Mouse (Mus musculus) G1E (cell line): Measurements from ENCODE around the gene Trappc6b. TPM values are rescaled to one million over a fixed set of nuclear protein-coding genes. Genes with fewer than 3 reads are reported as not detected.
"Not testable (repeated sequence)": the region's sequence is repeated elsewhere in the genome, so short reads cannot be mapped to it uniquely, and the experiment has no call there.

ENCODE experiments used
- ATAC-seq: 2 replicates; pipeline ENCODE4 v1.8.0; 2016; ENCODE audit warnings: mild to moderate bottlenecking; ENCODE audit not compliant: insufficient number of reproducible peaks, poor library complexity, low FRiP score, severe bottlenecking; ENCODE audit errors: extremely low read depth
- DNase-seq: peaks from one replicate; pipeline ENCODE4 v3.0.0; 2012; ENCODE audit warnings: low spot score
- H3K27me3 ChIP-seq: 2 replicates; pipeline ENCODE4 v1.6.1; 2012; ENCODE audit warnings: mild to moderate bottlenecking, low read length, inconsistent platforms; ENCODE audit not compliant: insufficient read depth
- H3K36me3 ChIP-seq: replicated peaks from 2 replicates; pipeline ENCODE3; 2012; ENCODE audit warnings: mild to moderate bottlenecking, inconsistent platforms
- H3K4me1 ChIP-seq: 2 replicates; pipeline ENCODE4 v1.6.1; 2012; ENCODE audit warnings: low read depth, low read length, inconsistent platforms, mixed read lengths; ENCODE audit not compliant: insufficient read depth
- H3K4me3 ChIP-seq: 2 replicates; pipeline ENCODE4 v1.5.1; 2012; ENCODE audit warnings: low read depth, mild to moderate bottlenecking, inconsistent platforms, low read length, moderate library complexity, mixed read lengths
- H3K9me3 ChIP-seq: replicated peaks from 2 replicates; pipeline ENCODE4 v1.6.1; 2012; ENCODE audit warnings: inconsistent platforms
- CTCF ChIP-seq: IDR thresholded peaks from 2 replicates; pipeline ENCODE4 v1.5.1; 2012; ENCODE audit warnings: low read depth, low read length, inconsistent platforms, mixed read lengths
- GATA1 ChIP-seq: IDR thresholded peaks from 2 replicates; pipeline ENCODE4 v1.6.1; 2012; ENCODE audit warnings: borderline replicate concordance, low read length, inconsistent platforms, mixed read lengths
- GATA2 ChIP-seq: IDR thresholded peaks from 2 replicates; pipeline ENCODE4 v1.6.1; 2012; ENCODE audit warnings: low read depth, low read length, inconsistent platforms, borderline replicate concordance
- POLR2AphosphoS5 ChIP-seq: IDR thresholded peaks from 2 replicates; pipeline ENCODE4 v1.6.1; 2012; ENCODE audit warnings: low read depth, low read length, inconsistent platforms; ENCODE audit not compliant: insufficient replicate concordance
- TAL1 ChIP-seq: conservative IDR thresholded peaks from 2 replicates; pipeline ENCODE4 v1.6.1; 2012; ENCODE audit warnings: low read depth, low read length, inconsistent platforms, mixed read lengths
- polyA plus RNA-seq: library from polyadenylated mRNA; stranded (reverse); fragments of >175 nt; gene quantifications from 2 replicates; pipeline ENCODE4 v1.2.3, GENCODE M21; 2012
- total RNA-seq, 2 experiments: library from RNA; stranded (forward) in 1 of 2; stranded (reverse) in 1 of 2; fragments of 200-1000 nt in 1 of 2; fragments of >200 nt in 1 of 2; fragmentation: Nextera tagmentation in 1 of 2; gene quantifications; 2 replicates each; pipeline ENCODE4 v1.2.3; 2014 to 2017

Gene Trappc6b
- total and polyA plus RNA-seq, 3 experiments, result 73.2 to 108 (median 101) TPM

- Histone ChIP-seq H3K9me3 (no peaks in the 10 kb centered on the region), H3K27me3 (no peaks in the 10 kb centered on the region), H3K4me3 (peak overlapping the region; percentile 37; the same call in 1 of the 2 replicates), H3K36me3 (peaks cover 77% of the 10 kb centered on the region), H3K4me1 (peaks cover 39% of the 10 kb centered on the region)
- DNase-seq (no peak), ATAC-seq (no peak)
- no peak for TF ChIP-seq CTCF
Measured at GRCm38 (mm10) chr12:59072286-59072685, 11.0 kb upstream of the Trappc6b start.

- DNase-seq (no peak), ATAC-seq (no peak)
- H3K4me1 ChIP-seq, result peaks cover 54% of the 10 kb centered on the region
- TF ChIP-seq GATA1 (no peak), TAL1 (no peak), POLR2AphosphoS5 (no peak), GATA2 (no peak), CTCF (no peak)
- H3K27me3 ChIP-seq, result no peaks in the 10 kb centered on the region
- no peaks in the 10 kb centered on the region for H3K9me3 ChIP-seq
- peak overlapping the region; percentile 28; the same call in 1 of the 2 replicates for H3K4me3 ChIP-seq
- peaks cover 51% of the 10 kb centered on the region for H3K36me3 ChIP-seq
Measured at GRCm38 (mm10) chr12:59068791-59069190, 7.5 kb upstream of the Trappc6b start.

- Histone ChIP-seq H3K4me3 (peak overlapping the region; percentile 85), H3K9me3 (no peaks in the 10 kb centered on the region), H3K27me3 (no peaks in the 10 kb centered on the region), H3K36me3 (peaks cover 41% of the 10 kb centered on the region), H3K4me1 (peaks cover 50% of the 10 kb centered on the region)
- TF ChIP-seq TAL1 (no peak), GATA1 (no peak), POLR2AphosphoS5 (no peak), CTCF (no peak), GATA2 (no peak)
- DNase-seq (peak; percentile 50), ATAC-seq (no peak)
Measured at GRCm38 (mm10) chr12:59067095-59067494, 5.8 kb upstream of the Trappc6b start.

GRCm38 (mm10) chr12:59066448-59067077 lies 5.3 kb upstream of the Trappc6b start, which contains the start of gene Pnn:
Gene Pnn (plus strand): TSS chr12:59066884.
- DNase-seq (peak; percentile 100), ATAC-seq (peak; percentile 98)
- no peaks in the 10 kb centered on the region for H3K9me3 ChIP-seq
- peak within 1 kb of the TSS; percentile 85 for H3K4me3 ChIP-seq
- no peak for TF ChIP-seq GATA2
- TF ChIP-seq CTCF, result no peak
- TF ChIP-seq POLR2AphosphoS5, result no peak
- H3K4me1 ChIP-seq, result peaks cover 51% of the 10 kb centered on the region
- peaks cover 36% of the 10 kb centered on the region for H3K36me3 ChIP-seq
- no peaks in the 10 kb centered on the region for H3K27me3 ChIP-seq

- H3K4me3 ChIP-seq, result peak overlapping the region; percentile 85; the same call in 1 of the 2 replicates
- TF ChIP-seq GATA1 (no peak), TAL1 (no peak), CTCF (no peak), POLR2AphosphoS5 (no peak), GATA2 (no peak)
- H3K4me1 ChIP-seq, result peaks cover 46% of the 10 kb centered on the region
- ATAC-seq (no peak), DNase-seq (no peak)
- H3K36me3 ChIP-seq, result peaks cover 28% of the 10 kb centered on the region
- H3K27me3 ChIP-seq, result no peaks in the 10 kb centered on the region
- H3K9me3 ChIP-seq, result no peaks in the 10 kb centered on the region
Measured at GRCm38 (mm10) chr12:59065776-59066175, 4.5 kb upstream of the Trappc6b start.

GRCm38 (mm10) chr12:59064837-59065236 lies 3.6 kb upstream of the Trappc6b start:
- Histone ChIP-seq H3K27me3 (no peaks in the 10 kb centered on the region), H3K9me3 (no peaks in the 10 kb centered on the region), H3K4me1 (peaks cover 46% of the 10 kb centered on the region), H3K4me3 (no peak overlapping the region), H3K36me3 (peaks cover 21% of the 10 kb centered on the region)
- TF ChIP-seq GATA2 (no peak), POLR2AphosphoS5 (no peak), CTCF (no peak), TAL1 (no peak), GATA1 (no peak)
- ATAC-seq, result no peak
- DNase-seq, result no peak

GRCm38 (mm10) chr12:59060322-59060721 lies 950 bp downstream of the Trappc6b start:
- ATAC-seq (no peak), DNase-seq (no peak)
- Histone ChIP-seq H3K9me3 (no peaks in the 10 kb centered on the region), H3K36me3 (peaks cover 42% of the 10 kb centered on the region), H3K4me3 (peak overlapping the region; percentile 79), H3K4me1 (peaks cover 48% of the 10 kb centered on the region), H3K27me3 (no peaks in the 10 kb centered on the region)
- TF ChIP-seq GATA2 (no peak), GATA1 (no peak), CTCF (no peak), TAL1 (no peak), POLR2AphosphoS5 (no peak)

- H3K27me3 ChIP-seq, H3K9me3 ChIP-seq, DNase-seq, H3K4me3 ChIP-seq, ATAC-seq: not testable (repeated sequence)
- Histone ChIP-seq H3K36me3 (peaks cover 58% of the 10 kb centered on the region), H3K4me1 (peaks cover 62% of the 10 kb centered on the region)
Measured at GRCm38 (mm10) chr12:59058242-59058641, 3.0 kb downstream of the Trappc6b start.
